Mouse (Mus musculus) neural tube, embryonic 13.5 days (tissue): ENCODE data around the gene Gramd1a. TPM values are rescaled to one million over a fixed set of nuclear protein-coding genes. Genes with fewer than 3 reads are reported as not detected.

Source experiments
- ATAC-seq: fragments of 200-750 bp; cut with Nextera tagmentation; 2 replicates; pipeline ENCODE4 v1.8.0; 2017; ENCODE audit warnings: low read depth, mild to moderate bottlenecking, moderate TSS enrichment, moderate library complexity
- H3K27ac ChIP-seq: fragments of 300-500 bp; sonication (generic); replicated peaks from 2 replicates; pipeline ENCODE4 v1.5.1; 2015; ENCODE audit warnings: moderate library complexity, mild to moderate bottlenecking, inconsistent platforms
- H3K27me3 ChIP-seq: fragments of 300-500 bp; sonication (generic); 2 replicates; pipeline ENCODE4 v1.6.1; 2015; ENCODE audit warnings: mild to moderate bottlenecking, inconsistent platforms
- H3K36me3 ChIP-seq: fragments of 300-500 bp; sonication (generic); 2 replicates; pipeline ENCODE4 v1.6.1; 2015; ENCODE audit warnings: mild to moderate bottlenecking, inconsistent platforms
- H3K4me1 ChIP-seq: fragments of 300-500 bp; sonication (generic); replicated peaks from 2 replicates; pipeline ENCODE4 v1.6.1; 2015; ENCODE audit warnings: inconsistent platforms
- H3K4me2 ChIP-seq: fragments of 300-500 bp; sonication (generic); 2 replicates; pipeline ENCODE4 v1.6.1; 2015; ENCODE audit warnings: inconsistent platforms, mild to moderate bottlenecking, moderate library complexity
- H3K4me3 ChIP-seq: fragments of 300-500 bp; sonication (generic); 2 replicates; pipeline ENCODE4 v1.5.1; 2015; ENCODE audit warnings: mild to moderate bottlenecking, inconsistent platforms
- H3K9ac ChIP-seq: fragments of 300-500 bp; sonication (generic); 2 replicates; pipeline ENCODE4 v1.6.1; 2015; ENCODE audit warnings: moderate library complexity, mild to moderate bottlenecking, inconsistent platforms
- H3K9me3 ChIP-seq: fragments of 300-500 bp; sonication (generic); 2 replicates; pipeline ENCODE4 v1.6.1; 2016; ENCODE audit warnings: inconsistent platforms
- WGBS: fragments of 180-500 bp; shearing (Covaris S2); methylation state at CpG from one replicate; pipeline ENCODE4 v1.1.7; 2015; 5-methylcytosine and 5-hydroxymethylcytosine counted together
- polyA plus RNA-seq: library from polyadenylated mRNA; unstranded; fragments of >200 nt; fragmentation: Nextera tagmentation; extraction: Ambion mirVana; gene quantifications from 2 replicates; pipeline ENCODE4 v1.2.1, GENCODE M21; 2015

The Gramd1a gene
- polyA plus RNA-seq: 206 and 212 TPM in 2 replicates

DNA sequence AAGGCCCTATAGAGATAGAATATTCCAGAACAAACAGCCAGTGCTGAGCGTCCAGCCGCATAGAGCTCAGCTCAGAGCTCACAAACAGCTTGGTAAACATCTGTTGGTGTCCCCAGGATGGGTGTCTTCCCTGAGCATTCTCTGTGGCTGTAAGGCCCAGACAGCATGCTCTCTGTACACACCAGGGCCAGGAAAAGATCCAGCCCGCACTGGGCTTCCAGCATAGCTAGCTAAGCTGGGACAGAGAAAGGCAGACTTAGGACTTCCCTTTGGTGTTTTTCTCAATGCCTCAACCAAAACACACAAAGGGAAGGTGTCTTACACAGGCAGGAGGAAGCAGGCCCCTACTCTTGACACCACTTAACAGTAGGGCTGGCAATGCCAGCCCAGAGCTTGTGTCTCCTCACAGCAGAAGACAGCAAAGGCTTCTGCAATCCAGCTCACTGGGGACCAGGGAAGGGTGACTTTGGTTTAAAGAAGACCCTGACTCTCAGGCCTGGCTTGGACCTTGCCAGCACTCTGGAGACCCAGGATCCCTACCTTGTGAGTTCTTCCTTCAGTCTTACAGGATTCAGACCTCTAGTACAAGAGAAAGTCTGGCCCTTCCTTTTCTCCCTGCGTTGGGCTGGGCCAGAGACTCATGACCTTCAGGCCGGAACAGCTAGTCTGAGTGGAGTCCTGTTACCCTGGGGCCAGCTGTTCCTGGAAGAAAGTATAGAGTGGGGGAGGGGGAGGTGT lies at the start of gene Gramd1a:
Gene Gramd1a (minus strand): TSS at position 601 of the 738 bp plus-strand sequence.
- no peak for ATAC-seq
- 70% methylated on average over 5 of the region's 5 CpGs for WGBS
- no peak within 1 kb of the TSS for H3K4me2 ChIP-seq
- no peak within 1 kb of the TSS for H3K4me3 ChIP-seq
- H3K27ac ChIP-seq: 0 out of 2 replicates have a peak within 1 kb of the TSS, but pooled peaks have one; percentile 9
- no peaks in the 10 kb centered on the region for H3K36me3 ChIP-seq
- no peaks in the 10 kb centered on the region for H3K9me3 ChIP-seq
- H3K4me1 ChIP-seq: peaks cover 10% of the 10 kb centered on the region
- no peaks in the 10 kb centered on the region for H3K27me3 ChIP-seq
- H3K9ac ChIP-seq: no peak within 1 kb of the TSS

GRCm38 (mm10) chr7:31195591-31196307 lies 40.1 kb upstream of the Gramd1a start:
- H3K4me1 ChIP-seq: no peaks in the 10 kb centered on the region
- no peak overlapping the region for H3K4me3 ChIP-seq
- H3K9me3 ChIP-seq: no peaks in the 10 kb centered on the region
- no peaks in the 10 kb centered on the region for H3K36me3 ChIP-seq
- no peaks in the 10 kb centered on the region for H3K27me3 ChIP-seq
- ATAC-seq: no peak
- 79% methylated on average over 3 of the region's 3 CpGs for WGBS
- no peak overlapping the region for H3K4me2 ChIP-seq
- no peak overlapping the region for H3K9ac ChIP-seq
- H3K27ac ChIP-seq: no peak overlapping the region

GRCm38 (mm10) chr7:31184711-31185110 lies 29.0 kb upstream of the Gramd1a start:
- Histone ChIP-seq H3K36me3 (no peaks in the 10 kb centered on the region), H3K9ac (no peak overlapping the region), H3K4me1 (no peaks in the 10 kb centered on the region), H3K27me3 (no peaks in the 10 kb centered on the region), H3K9me3 (no peaks in the 10 kb centered on the region), H3K27ac (no peak overlapping the region), H3K4me2 (no peak overlapping the region), H3K4me3 (no peak overlapping the region)
- WGBS: 88% methylated on average over 4 of the region's 4 CpGs
- no peak for ATAC-seq

DNA sequence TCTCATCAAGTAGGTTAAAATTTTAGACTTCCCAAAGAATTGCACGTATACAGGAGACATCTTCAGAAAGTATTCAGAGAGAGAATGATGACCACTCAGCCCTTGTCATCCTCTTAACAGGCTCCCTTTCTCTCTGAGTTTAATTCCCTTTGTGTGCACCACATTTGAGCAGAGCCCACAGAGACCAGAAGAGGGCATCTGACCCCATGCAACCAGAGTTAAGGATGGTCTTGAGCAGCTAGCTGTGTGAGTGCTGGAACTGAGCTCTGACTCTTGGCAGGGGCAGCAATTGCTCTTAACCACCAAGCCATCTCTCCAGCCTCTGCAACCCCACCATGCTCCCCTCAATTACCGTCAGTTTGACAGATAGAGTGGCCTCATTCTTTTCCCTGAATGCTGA lies 27.2 kb upstream of the Gramd1a start:
- H3K27ac ChIP-seq: no peak overlapping the region
- H3K4me3 ChIP-seq: no peak overlapping the region
- no peaks in the 10 kb centered on the region for H3K36me3 ChIP-seq
- WGBS: 38% methylated on average over 2 of the region's 2 CpGs
- H3K9me3 ChIP-seq: no peaks in the 10 kb centered on the region
- no peak for ATAC-seq
- peaks cover 5% of the 10 kb centered on the region; the same call in 1 of the 2 replicates for H3K27me3 ChIP-seq
- H3K4me2 ChIP-seq: no peak overlapping the region
- no peaks in the 10 kb centered on the region for H3K4me1 ChIP-seq
- H3K9ac ChIP-seq: no peak overlapping the region

DNA sequence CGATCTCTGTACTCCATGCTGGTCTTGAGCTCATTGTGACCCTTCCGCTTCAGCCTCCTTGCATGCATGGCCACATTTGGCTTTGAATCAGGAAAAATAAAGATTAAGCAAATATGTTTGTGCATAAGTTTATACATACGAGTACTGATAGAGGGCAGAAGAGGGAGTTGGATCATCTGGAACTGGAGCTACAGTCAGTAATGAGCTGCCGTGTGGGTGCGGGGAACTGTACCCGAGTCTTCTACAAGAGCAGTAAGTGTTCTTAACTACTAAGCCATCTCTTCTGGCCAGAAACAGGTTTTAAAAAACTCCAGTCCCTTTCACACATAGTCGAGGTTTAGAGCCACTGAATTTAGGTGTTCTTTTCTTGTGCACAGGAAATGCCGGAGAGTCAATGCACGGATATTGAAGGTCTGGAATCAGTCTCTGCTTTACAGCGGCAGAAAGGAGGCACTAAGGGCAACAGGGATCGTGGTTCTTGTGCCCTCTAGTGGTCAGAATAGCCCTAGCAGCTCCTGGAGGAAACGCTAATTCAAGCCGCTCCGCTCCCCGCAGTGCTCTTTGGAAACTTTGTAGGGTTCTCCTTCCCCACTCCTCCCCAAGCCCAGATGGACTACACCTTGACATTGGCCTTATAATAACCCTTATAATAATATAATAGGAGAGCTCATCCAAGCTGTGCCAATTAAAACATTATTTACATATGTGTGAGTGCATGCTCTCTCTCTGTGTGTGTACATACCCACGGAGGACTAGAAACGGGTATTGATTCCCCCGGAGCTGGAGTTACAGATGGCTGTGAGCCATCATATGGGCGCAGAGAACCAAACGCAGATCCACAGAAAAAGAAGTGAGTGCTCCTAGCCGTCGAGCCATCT lies 21.4 kb upstream of the Gramd1a start:
- Histone ChIP-seq H3K9me3 (no peaks in the 10 kb centered on the region), H3K36me3 (no peaks in the 10 kb centered on the region), H3K27ac (no peak overlapping the region), H3K27me3 (peaks cover 6% of the 10 kb centered on the region; the same call in 1 of the 2 replicates), H3K4me1 (no peaks in the 10 kb centered on the region), H3K4me2 (peak overlapping the region; percentile 41), H3K9ac (0 out of 2 replicates have a peak overlapping the region, but pooled peaks have one; percentile 13), H3K4me3 (no peak overlapping the region)
- peak; percentile 72 for ATAC-seq
- 32% methylated on average over 22 of the region's 22 CpGs for WGBS

DNA sequence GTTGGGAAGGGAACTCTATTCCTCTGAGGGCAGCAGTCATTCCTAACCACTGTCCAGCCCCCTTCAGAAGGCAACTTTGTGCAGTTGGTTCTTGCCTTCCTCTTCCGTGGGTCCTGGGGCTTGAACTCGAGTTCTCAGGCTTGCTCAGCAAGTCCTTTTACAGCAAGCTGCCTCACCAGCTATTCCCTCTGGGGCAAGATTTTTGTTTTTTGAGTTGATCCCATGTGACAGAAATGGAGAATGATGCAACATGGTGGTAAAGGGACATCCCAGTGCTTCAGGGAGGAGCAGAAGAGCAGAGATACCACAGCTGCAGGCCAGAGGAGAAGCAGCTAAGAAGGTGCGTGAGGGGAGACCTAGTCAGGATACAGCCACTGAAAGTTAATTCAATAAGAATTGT lies 19.4 kb upstream of the Gramd1a start:
- Histone ChIP-seq H3K4me1 (no peaks in the 10 kb centered on the region), H3K27ac (no peak overlapping the region), H3K9ac (no peak overlapping the region), H3K9me3 (no peaks in the 10 kb centered on the region), H3K36me3 (no peaks in the 10 kb centered on the region), H3K27me3 (peaks cover 6% of the 10 kb centered on the region; the same call in 1 of the 2 replicates), H3K4me3 (no peak overlapping the region), H3K4me2 (no peak overlapping the region)
- 80% methylated on average over 3 of the region's 3 CpGs for WGBS
- ATAC-seq: no peak

DNA sequence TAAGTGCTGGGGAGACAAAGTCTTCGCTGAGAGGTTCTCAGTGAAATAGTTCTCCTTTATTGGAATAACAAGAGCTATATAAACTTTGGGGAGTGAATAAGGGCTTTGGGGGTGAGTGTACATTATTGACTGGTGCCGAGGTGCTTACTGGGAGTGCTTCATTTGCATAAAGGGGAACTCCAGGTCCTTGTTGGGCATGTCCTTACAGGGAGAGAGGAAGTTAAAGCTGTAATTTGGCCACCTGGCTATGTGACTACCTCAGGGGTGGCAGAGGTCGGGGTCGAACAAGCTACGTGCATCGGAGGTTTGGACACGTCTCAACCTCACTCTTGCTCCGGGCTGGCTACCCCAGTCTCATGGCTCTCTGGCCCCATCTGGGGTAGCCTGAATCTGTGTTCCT lies 18.8 kb upstream of the Gramd1a start:
- WGBS: 81% methylated on average over 8 of the region's 8 CpGs
- H3K27ac ChIP-seq: no peak overlapping the region
- H3K9me3 ChIP-seq: no peaks in the 10 kb centered on the region
- no peak overlapping the region for H3K4me2 ChIP-seq
- no peaks in the 10 kb centered on the region for H3K4me1 ChIP-seq
- H3K4me3 ChIP-seq: no peak overlapping the region
- no peaks in the 10 kb centered on the region for H3K36me3 ChIP-seq
- ATAC-seq: no peak
- peaks cover 6% of the 10 kb centered on the region; the same call in 1 of the 2 replicates for H3K27me3 ChIP-seq
- H3K9ac ChIP-seq: no peak overlapping the region

DNA sequence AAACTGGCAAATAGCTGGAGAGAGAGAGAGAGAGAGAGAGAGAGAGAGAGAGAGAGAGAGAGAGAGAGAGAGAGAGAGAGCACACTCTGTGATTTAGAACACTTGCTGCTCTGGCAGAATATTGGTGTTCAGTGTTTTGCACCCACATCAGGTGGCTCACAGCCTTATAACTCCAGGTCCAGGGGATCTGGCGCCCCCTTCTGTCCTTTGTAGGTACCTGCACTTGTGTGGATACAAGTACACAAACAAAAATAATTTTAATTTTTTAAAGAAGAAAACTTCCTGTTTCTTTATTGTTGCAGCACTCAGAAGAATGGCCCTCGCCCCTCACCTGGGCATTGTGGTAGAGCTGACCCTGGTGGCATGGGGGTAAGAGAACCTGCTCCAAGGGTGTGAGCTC lies 16.5 kb upstream of the Gramd1a start:
- Histone ChIP-seq H3K4me1 (no peaks in the 10 kb centered on the region), H3K4me2 (no peak overlapping the region), H3K27ac (no peak overlapping the region), H3K9me3 (no peaks in the 10 kb centered on the region), H3K9ac (no peak overlapping the region), H3K27me3 (no peaks in the 10 kb centered on the region), H3K36me3 (no peaks in the 10 kb centered on the region), H3K4me3 (no peak overlapping the region)
- ATAC-seq: no peak
- WGBS: 13% methylated on average over 2 of the region's 2 CpGs

- WGBS: 96% methylated on average over 9 of the region's 9 CpGs
- no peak for ATAC-seq
- H3K36me3 ChIP-seq: no peaks in the 10 kb centered on the region
- H3K27ac ChIP-seq: no peak overlapping the region
- H3K4me1 ChIP-seq: no peaks in the 10 kb centered on the region
- H3K9me3 ChIP-seq: no peaks in the 10 kb centered on the region
- H3K4me3 ChIP-seq: no peak overlapping the region
- no peak overlapping the region for H3K9ac ChIP-seq
- H3K4me2 ChIP-seq: no peak overlapping the region
- H3K27me3 ChIP-seq: no peaks in the 10 kb centered on the region
Measured at GRCm38 (mm10) chr7:31170520-31170919, 14.8 kb upstream of the Gramd1a start.

DNA sequence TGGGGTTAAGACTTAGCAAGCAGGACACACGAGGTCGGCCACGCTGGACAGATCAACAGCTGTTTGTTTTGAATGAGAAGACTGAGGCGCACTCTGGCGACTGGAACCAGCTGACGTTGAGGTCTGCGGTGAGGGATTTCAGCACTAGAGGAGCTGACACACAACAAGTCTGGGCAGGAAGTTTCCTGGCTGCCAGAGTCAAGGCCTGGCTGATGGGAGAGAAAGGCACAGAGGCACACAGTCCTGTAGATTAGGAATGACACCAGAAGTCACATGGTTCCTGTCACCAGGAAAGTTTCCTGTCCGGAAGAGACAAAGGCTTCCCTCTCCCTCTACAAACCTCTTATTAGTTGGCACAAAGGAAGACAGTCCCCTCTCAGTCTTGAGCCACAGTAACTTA lies 12.7 kb upstream of the Gramd1a start:
- H3K9ac ChIP-seq: no peak overlapping the region
- H3K4me3 ChIP-seq: no peak overlapping the region
- WGBS: 72% methylated on average over 8 of the region's 8 CpGs
- no peak overlapping the region for H3K27ac ChIP-seq
- no peaks in the 10 kb centered on the region for H3K9me3 ChIP-seq
- H3K36me3 ChIP-seq: no peaks in the 10 kb centered on the region
- ATAC-seq: no peak
- no peaks in the 10 kb centered on the region for H3K4me1 ChIP-seq
- H3K4me2 ChIP-seq: no peak overlapping the region
- H3K27me3 ChIP-seq: no peaks in the 10 kb centered on the region

GRCm38 (mm10) chr7:31164748-31165147 lies 9.1 kb upstream of the Gramd1a start:
- ATAC-seq: no peak
- Histone ChIP-seq H3K4me1 (no peaks in the 10 kb centered on the region), H3K4me2 (no peak overlapping the region), H3K27ac (no peak overlapping the region), H3K36me3 (no peaks in the 10 kb centered on the region), H3K27me3 (no peaks in the 10 kb centered on the region), H3K4me3 (no peak overlapping the region), H3K9me3 (no peaks in the 10 kb centered on the region), H3K9ac (no peak overlapping the region)
- 63% methylated on average over 1 of the region's 1 CpGs for WGBS
